Mouse (Mus musculus) heart, postnatal 14 days (tissue): ENCODE measurements around the gene Npc2. TPM values are rescaled to one million over a fixed set of nuclear protein-coding genes. Genes with fewer than 3 reads are reported as not detected.
A peak's percentile ranks its signal among the peaks of the same experiment; 100 is the strongest.

ENCODE experiments used
- DNase-seq, 2 experiments: peaks; one replicate each; pipeline ENCODE4 v3.0.0; 2021 to 2022
- intact Hi-C: fragments of 180-260 bp; cut with DNase I; formaldehyde crosslinking; loops from one replicate; pipeline ENCODE4 v1.15.1; 2025
- total RNA-seq, 2 experiments: library from RNA; stranded (reverse); gene quantifications; 2 replicates each; pipeline ENCODE4 v1.2.3; 2021

Gene Npc2
- total RNA-seq, 2 experiments from 2014 or later = 30.8 to 32.7 TPM

GRCm38 (mm10) chr12:84790853-84791252 is 17.9 kb upstream of the Npc2 start:
- intact Hi-C loops = no loop called here
- DNase-seq = peak in 1 of 2 experiments; percentile 21

GRCm38 (mm10) chr12:84786091-84786490 is 13.1 kb upstream of the Npc2 start:
- intact Hi-C loops = loop anchor here (10.0 kb wide), 2 partner anchors 179 to 249 kb away; no protein-coding TSS in a partner anchor
- no peak for DNase-seq

GRCm38 (mm10) chr12:84784604-84785381 is 11.8 kb upstream of the Npc2 start:
- intact Hi-C loops = loop anchor here (2.0 to 10.0 kb wide), 3 partner anchors 92 to 250 kb away; partner anchors contain the start of gene Ltbp2
- peak; percentile 93 to 96 for DNase-seq

- intact Hi-C loops = no loop called here
- no peak for DNase-seq
These were observed 3.3 kb upstream of the Npc2 start for GRCm38 (mm10) chr12:84776229-84776628.

- intact Hi-C loops = no loop called here
- no peak for DNase-seq
These were observed 1.4 kb upstream of the Npc2 start for GRCm38 (mm10) chr12:84774376-84774775.

- no peak for DNase-seq
- intact Hi-C loops = no loop called here
These were observed 524 bp upstream of the Npc2 start for GRCm38 (mm10) chr12:84773476-84773875.

- intact Hi-C loops = no loop called here
- DNase-seq = no peak
These were observed 901 bp downstream of the Npc2 start for GRCm38 (mm10) chr12:84771981-84772520.

- no peak for DNase-seq
- intact Hi-C loops = no loop called here
These were observed 3.3 kb downstream of the Npc2 start for GRCm38 (mm10) chr12:84769624-84770023.

- intact Hi-C loops = no loop called here
- no peak for DNase-seq
These were observed 5.4 kb downstream of the Npc2 start for GRCm38 (mm10) chr12:84767510-84767909.

- DNase-seq = no peak
These were observed 6.7 kb downstream of the Npc2 start for GRCm38 (mm10) chr12:84766113-84766735.

GRCm38 (mm10) chr12:84765506-84765905 is 7.4 kb downstream of the Npc2 start:
- DNase-seq = no peak
- intact Hi-C loops = no loop called here

More at GRCm38 (mm10) chr12:84766113-84766735, 6.7 kb downstream of the Npc2 start:
- intact Hi-C loops = no loop called here

GRCm38 (mm10) chr12:84764756-84765155 is 8.2 kb downstream of the Npc2 start:
- intact Hi-C loops = no loop called here
- no peak for DNase-seq

GRCm38 (mm10) chr12:84763577-84764218 is 9.3 kb downstream of the Npc2 start:
- intact Hi-C loops = no loop called here
- no peak for DNase-seq

- intact Hi-C loops = no loop called here
- no peak for DNase-seq
These were observed 10.4 kb downstream of the Npc2 start for GRCm38 (mm10) chr12:84762532-84762931.

GRCm38 (mm10) chr12:84759063-84759462 is 13.9 kb downstream of the Npc2 start:
- intact Hi-C loops = no loop called here

GRCm38 (mm10) chr12:84756016-84756415 is 16.9 kb downstream of the Npc2 start:
- intact Hi-C loops = no loop called here
- DNase-seq = no peak

More at GRCm38 (mm10) chr12:84759063-84759462, 13.9 kb downstream of the Npc2 start:
- no peak for DNase-seq

- DNase-seq = peak; percentile 73 to 78
- intact Hi-C loops = loop anchor here (1.0 kb wide), 1 partner anchor 101 kb away; no protein-coding TSS in a partner anchor
These were observed 17.8 kb downstream of the Npc2 start for GRCm38 (mm10) chr12:84755008-84755695.

GRCm38 (mm10) chr12:84752131-84752977 is 20.6 kb downstream of the Npc2 start:
- DNase-seq = no peak
- intact Hi-C loops = no loop called here

- DNase-seq = peak; percentile 64 to 77
- intact Hi-C loops = no loop called here
These were observed 22.3 kb downstream of the Npc2 start for GRCm38 (mm10) chr12:84750661-84751060.
